Mouse (Mus musculus) spleen, embryonic (tissue): Measurements from ENCODE around the gene Ranbp10.

Source experiments
- CTCF ChIA-PET: fragments of 350-600 bp; sonication (Branson Sonifier 250); formaldehyde crosslinking; loops from one replicate; lab custom pipeline; 2022; lab: Charles Lee

Gene Ranbp10

GRCm38 (mm10) chr8:105836991-105837390, 9.8 kb upstream of the Ranbp10 start:
- CTCF ChIA-PET: no interaction called here

DNA sequence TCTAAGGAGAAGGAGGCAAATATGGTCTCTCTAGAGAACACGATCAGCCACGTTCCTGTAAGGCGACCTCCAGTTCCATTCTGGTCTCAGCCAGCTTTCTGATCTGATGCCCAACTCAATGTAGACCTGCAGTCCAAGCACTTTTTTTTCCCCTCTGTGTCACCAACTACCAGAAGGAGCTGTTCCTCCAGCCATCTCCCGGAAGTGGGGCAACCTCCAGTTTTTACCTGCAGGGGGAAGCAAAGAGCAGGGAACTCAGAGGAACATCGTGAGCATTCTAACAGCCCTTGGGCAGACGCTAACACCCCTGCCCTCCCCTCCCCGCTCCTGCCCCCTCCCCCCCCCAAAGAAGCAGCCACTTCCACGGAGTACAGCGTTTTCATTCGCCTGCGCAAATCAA, 8.2 kb upstream of the Ranbp10 start:
- CTCF ChIA-PET: interaction anchor here (0.7 kb wide), 3 partner anchors 19 to 1615 kb away, joined by 6 to 10 read pairs (median 9); no protein-coding TSS in a partner anchor

- CTCF ChIA-PET: interaction anchor here (0.6 to 1.5 kb wide), 4 partner anchors 27 to 190 kb away, joined by 3 to 6 read pairs (median 4); partner anchors contain the start of gene Nutf2
Observed at GRCm38 (mm10) chr8:105833740-105834139, 6.6 kb upstream of the Ranbp10 start.

DNA sequence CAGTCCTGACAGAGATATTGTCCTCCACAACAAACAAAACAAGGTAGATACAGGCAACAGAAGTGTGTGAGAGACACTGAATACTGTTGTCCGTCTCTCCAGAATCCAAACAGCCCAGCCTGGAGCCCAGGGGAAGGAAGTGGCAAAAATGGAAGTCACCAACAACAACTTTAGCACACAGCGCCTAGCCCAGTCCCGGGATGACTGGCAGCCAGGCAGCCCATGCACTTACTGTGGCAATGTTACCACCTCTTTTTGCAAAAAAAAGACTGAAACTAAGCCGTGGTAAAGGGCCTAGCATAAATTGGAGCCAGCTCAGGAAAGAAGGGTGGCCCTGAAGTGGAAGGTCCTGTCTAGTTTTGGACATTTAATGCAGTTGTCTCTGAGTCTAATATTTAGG, 771 bp downstream of the Ranbp10 start:
- CTCF ChIA-PET: no interaction called here

DNA sequence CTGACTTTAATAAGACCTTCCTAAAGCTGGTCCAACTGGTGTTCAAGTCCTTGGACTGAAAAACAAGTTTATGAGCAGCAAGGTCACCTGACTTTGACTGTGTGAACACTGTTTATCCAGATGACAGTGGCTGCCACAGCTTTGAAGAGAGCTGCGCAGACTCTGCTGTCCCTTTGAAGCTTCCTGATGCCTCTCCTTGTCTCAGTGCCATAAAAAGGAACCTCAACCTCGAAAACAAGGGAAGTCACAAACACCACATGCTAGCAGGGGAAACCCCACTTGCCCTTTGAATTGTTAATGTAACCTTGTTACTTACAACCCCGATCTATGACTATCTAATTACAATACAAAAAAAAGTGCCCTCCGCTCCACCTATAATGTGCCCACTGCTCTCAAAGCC, 1.6 kb downstream of the Ranbp10 start:
- CTCF ChIA-PET: interaction anchor here (0.7 kb wide), 1 partner anchor 11 kb away, joined by 7 read pairs; no protein-coding TSS in a partner anchor

DNA sequence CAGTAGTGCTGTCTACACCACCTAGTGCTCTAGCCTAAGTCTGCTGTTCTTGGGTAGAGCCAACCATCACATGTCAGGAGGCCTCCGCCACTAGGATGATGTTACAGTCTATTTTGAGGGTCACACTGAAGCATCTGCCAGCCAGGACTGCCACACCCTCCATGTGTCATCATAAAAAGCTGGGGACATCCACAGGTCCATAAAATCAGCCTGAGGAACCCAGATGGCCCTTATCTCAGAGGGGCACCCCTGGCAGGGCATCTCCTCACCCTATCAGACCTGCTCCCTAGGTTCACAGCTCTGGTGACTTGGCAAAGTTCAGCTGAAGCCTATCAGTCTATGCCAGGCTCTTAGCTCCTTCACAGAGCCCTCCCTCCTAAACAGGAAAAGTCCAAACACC, 6.2 kb downstream of the Ranbp10 start:
- CTCF ChIA-PET: interaction anchor here (0.6 kb wide), 1 partner anchor 250 kb away, joined by 3 read pairs; no protein-coding TSS in a partner anchor

DNA sequence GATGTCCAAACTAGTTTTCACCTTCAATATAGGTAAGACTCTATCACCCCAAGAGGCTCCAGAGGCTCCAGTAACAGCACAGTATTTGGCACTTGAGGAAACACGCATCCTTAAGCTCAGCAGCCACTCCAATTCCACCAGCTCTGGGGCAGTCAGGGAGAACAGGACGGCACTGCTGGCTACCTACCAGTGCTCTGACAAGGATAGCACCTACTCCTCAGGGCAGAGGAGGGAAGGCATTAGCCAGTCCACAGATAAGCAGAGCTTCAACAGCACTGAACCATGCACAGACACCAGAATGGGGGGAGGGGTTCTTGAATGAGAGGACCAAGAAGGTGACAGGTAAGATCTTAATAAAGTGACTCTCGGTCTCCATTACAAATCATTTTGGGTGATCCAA, 7.5 kb downstream of the Ranbp10 start:
- CTCF ChIA-PET: interaction anchor here (0.6 to 0.9 kb wide), 2 partner anchors 105 to 106 kb away, joined by 3 read pairs; no protein-coding TSS in a partner anchor

GRCm38 (mm10) chr8:105813241-105813640, 13.9 kb downstream of the Ranbp10 start:
- CTCF ChIA-PET: no interaction called here

GRCm38 (mm10) chr8:105812511-105812910, 14.6 kb downstream of the Ranbp10 start:
- CTCF ChIA-PET: interaction anchor here (0.5 kb wide), 1 partner anchor 173 kb away, joined by 3 read pairs; no protein-coding TSS in a partner anchor

DNA sequence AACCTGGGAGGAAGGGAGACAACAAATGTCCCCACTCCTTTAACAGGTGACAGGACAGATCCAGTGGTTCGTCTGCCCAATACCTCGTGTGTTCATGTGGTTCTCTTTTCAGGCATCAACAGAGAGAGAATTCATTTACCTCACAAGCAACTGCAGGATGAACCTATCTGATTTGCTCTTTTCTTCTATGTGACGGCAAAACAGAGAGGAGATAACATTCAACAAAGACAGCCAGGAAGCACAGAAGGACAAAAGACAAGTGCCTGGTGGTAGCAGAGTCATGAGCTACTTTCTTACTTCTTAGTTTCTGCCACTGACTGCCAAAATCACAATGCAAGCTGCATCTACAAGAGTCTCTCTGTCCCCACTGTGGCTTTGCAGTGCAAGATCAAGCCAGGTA, 15.6 kb downstream of the Ranbp10 start:
- CTCF ChIA-PET: no interaction called here

DNA sequence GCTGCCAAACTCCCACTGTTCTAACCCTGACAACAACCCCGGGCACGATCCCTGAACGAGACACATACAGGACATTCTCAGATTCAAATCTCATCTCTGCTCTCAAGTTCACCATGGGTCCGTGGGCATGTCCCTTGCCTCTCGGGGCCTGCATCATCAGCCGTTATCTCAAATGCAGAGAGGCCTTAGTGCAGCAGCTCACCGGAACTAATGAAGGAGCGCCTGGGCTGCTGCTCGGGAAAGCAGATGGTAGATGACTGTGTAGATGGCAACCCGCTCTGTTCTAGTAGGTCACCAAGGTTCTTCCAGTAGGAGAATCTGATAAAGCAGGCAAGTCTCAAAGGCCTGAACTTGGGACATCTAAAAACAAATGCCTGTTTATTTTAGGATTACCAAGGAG, 16.1 kb downstream of the Ranbp10 start:
- CTCF ChIA-PET: interaction anchor here (0.8 kb wide), 1 partner anchor 12 kb away, joined by 3 read pairs; no protein-coding TSS in a partner anchor

DNA sequence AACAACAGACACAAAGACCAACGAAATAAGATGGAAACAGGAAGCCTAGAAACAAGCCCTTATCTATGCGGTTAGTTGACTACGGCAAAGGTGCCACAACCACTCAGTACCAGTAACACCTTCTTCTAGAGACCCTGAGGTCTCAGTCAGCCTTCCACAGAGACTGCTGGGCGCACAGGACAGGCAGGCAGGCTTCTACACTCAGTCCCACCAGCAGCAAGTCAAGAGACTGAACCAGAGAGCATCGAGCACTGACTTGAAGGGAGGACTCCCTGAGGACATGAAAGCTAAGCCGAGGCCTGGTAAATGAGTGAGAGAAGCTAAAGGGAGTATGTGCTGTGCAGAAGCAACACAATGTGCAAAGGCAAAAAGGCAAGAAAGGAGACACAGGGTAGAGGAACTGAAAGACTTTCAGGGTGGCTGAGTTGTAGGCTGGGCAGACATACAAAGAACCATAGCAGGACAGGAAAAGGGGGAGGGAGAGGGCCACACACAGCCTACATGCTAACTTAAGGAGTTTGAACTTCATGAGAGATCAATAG, 16.8 kb downstream of the Ranbp10 start:
- CTCF ChIA-PET: interaction anchor here (0.7 to 0.8 kb wide), 2 partner anchors 13 to 174 kb away, joined by 3 read pairs; partner anchors contain the start of gene Ctcf

DNA sequence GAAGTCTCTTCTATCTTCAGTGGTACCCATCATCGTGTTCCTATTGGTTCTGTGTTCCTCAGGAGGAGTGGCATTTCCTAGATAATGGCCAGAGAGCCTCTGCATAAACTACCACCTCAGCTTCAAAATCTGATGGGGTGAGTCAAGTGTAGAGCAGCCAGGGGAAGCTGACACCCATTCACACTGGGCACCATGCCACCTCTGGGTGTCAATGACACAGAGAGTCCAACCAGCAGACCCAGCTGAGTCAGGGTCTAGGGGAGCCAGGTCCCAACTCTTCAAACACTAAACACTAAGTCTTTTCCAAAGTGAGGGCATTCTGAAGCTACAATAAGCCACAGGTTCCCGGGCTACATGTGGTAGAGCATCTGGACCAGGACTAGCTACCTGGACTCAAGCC, 18.7 kb downstream of the Ranbp10 start:
- CTCF ChIA-PET: interaction anchor here (0.6 to 1.1 kb wide), 2 partner anchors 9 to 257 kb away, joined by 3 read pairs; no protein-coding TSS in a partner anchor

- CTCF ChIA-PET: interaction anchor here (0.6 to 1.1 kb wide), 3 partner anchors 8 to 257 kb away, joined by 3 to 9 read pairs (median 3); no protein-coding TSS in a partner anchor
Observed at GRCm38 (mm10) chr8:105807766-105808165, 19.4 kb downstream of the Ranbp10 start.

- CTCF ChIA-PET: interaction anchor here (0.6 to 0.7 kb wide), 3 partner anchors 27 to 1436 kb away, joined by 3 to 11 read pairs (median 7); no protein-coding TSS in a partner anchor
Observed at GRCm38 (mm10) chr8:105805964-105806363, 21.2 kb downstream of the Ranbp10 start.

- CTCF ChIA-PET: interaction anchor here (0.6 to 0.7 kb wide), 2 partner anchors 9 to 28 kb away, joined by 3 to 7 read pairs; no protein-coding TSS in a partner anchor
Observed at GRCm38 (mm10) chr8:105805346-105805745, 21.8 kb downstream of the Ranbp10 start.

GRCm38 (mm10) chr8:105804797-105805196, 22.4 kb downstream of the Ranbp10 start:
- CTCF ChIA-PET: no interaction called here

GRCm38 (mm10) chr8:105801153-105801904, 25.8 kb downstream of the Ranbp10 start:
- CTCF ChIA-PET: no interaction called here

GRCm38 (mm10) chr8:105799091-105799812, 27.9 kb downstream of the Ranbp10 start:
- CTCF ChIA-PET: interaction anchor here (1.1 kb wide), 1 partner anchor 9 kb away, joined by 3 read pairs; no protein-coding TSS in a partner anchor

- CTCF ChIA-PET: interaction anchor here (0.8 kb wide), 1 partner anchor 28 kb away, joined by 3 read pairs; no protein-coding TSS in a partner anchor
Observed at GRCm38 (mm10) chr8:105798408-105798807, 28.7 kb downstream of the Ranbp10 start.

GRCm38 (mm10) chr8:105795785-105796184, 31.4 kb downstream of the Ranbp10 start:
- CTCF ChIA-PET: no interaction called here
